Comparison of ENCODE assay signal across 11 mouse cellular contexts in genomic region chr16:96376342-96376741, GRCm38 (mm10).
DNase-seq lines count a peak whose midpoint lies in the region; ATAC-seq and TF ChIP-seq lines count a peak whose summit lies in the region.
"Had no signal": no experiment of that assay in that cellular context is flagged by ENCODE, and none has a peak within 500 bp of the region (broad histone marks: within the 10 kb centered on the region; RNA-seq: fewer than 3 reads in every experiment).

No protein-coding gene starts in this region.

- TF ChIP-seq EP300 in heart, postnatal 0 days (IDR thresholded peaks at IDR 0.05; ENCODE audit: low read depth), result no peak

- no peaks in the 10 kb centered on the region for H3K36me3 ChIP-seq in heart, postnatal 0 days (replicated peaks; ENCODE audit: control insufficient read depth, insufficient read depth, low read length)
- H3K36me3 ChIP-seq in kidney, adult 2 months (ENCODE audit: control insufficient read depth, insufficient read depth, low read length), result peaks cover 1% of the 10 kb centered on the region; the same call in 1 of the 2 replicates
- no peaks in the 10 kb centered on the region for H3K36me3 ChIP-seq in lung, embryonic 14.5 days (ENCODE audit: insufficient read depth)

- TF ChIP-seq POLR2A in kidney, adult 2 months (IDR thresholded peaks at IDR 0.05; ENCODE audit: low read depth, low read length), result no peak

- no peak overlapping the region for H3K4me3 ChIP-seq in heart, postnatal 0 days (ENCODE audit: low read depth, low read length)
- no peak overlapping the region for H3K4me3 ChIP-seq in kidney, adult 2 months (ENCODE audit: insufficient read depth, low read depth, low read length)
- no peak overlapping the region for H3K4me3 ChIP-seq in lung, embryonic 14.5 days (ENCODE audit: low read depth, low read length)

- no peak for ATAC-seq in heart, postnatal 0 days (ENCODE audit: insufficient read depth, low read depth)
- peak; percentile 86 for ATAC-seq in lung, embryonic 14.5 days (ENCODE audit: insufficient read depth)

- peak; percentile 13 for DNase-seq in heart, postnatal 0 days (ENCODE audit: low spot score)
- no peak for DNase-seq in heart, postnatal 25 days (ENCODE audit: low spot score)
- peak; percentile 26 for DNase-seq in adrenal gland, postnatal 25 days
- DNase-seq in kidney, adult 2 months, result peak; percentile 74
- peak; percentile 88 for DNase-seq in lung, embryonic 14.5 days
- no peak for DNase-seq in gastrocnemius, adult 18-20 months (ENCODE audit: low spot score)
- DNase-seq in testis, postnatal 10 days (ENCODE audit: low spot score), result no peak
- DNase-seq in testis, postnatal 14 days (ENCODE audit: low spot score), result no peak
- DNase-seq: retina, postnatal 1 day had no signal

- no peaks in the 10 kb centered on the region for H3K9me3 ChIP-seq in heart, postnatal 0 days (replicated peaks; ENCODE audit: control insufficient read depth, low read length)
- H3K9me3 ChIP-seq in lung, embryonic 14.5 days (ENCODE audit: low read depth, low read length), result no peaks in the 10 kb centered on the region

- H3K27me3 ChIP-seq in heart, postnatal 0 days (ENCODE audit: control insufficient read depth, insufficient read depth, low read length), result no peaks in the 10 kb centered on the region
- H3K27me3 ChIP-seq in kidney, adult 2 months (replicated peaks; ENCODE audit: control insufficient read depth, insufficient read depth, low read length), result no peaks in the 10 kb centered on the region
- H3K27me3 ChIP-seq in lung, embryonic 14.5 days (ENCODE audit: insufficient read depth, low read length), result no peaks in the 10 kb centered on the region
- H3K27me3 ChIP-seq: CH12.LX had no signal

- no peak overlapping the region for H3K9ac ChIP-seq in heart, postnatal 0 days (replicated peaks; ENCODE audit: low read depth, low read length)
- H3K9ac ChIP-seq in lung, embryonic 14.5 days, result no peak overlapping the region

- H3K4me1 ChIP-seq in heart, postnatal 0 days (ENCODE audit: control insufficient read depth, insufficient read depth), result no peaks in the 10 kb centered on the region
- H3K4me1 ChIP-seq in kidney, adult 2 months (ENCODE audit: control insufficient read depth, insufficient read depth, low read length), result peaks cover 4% of the 10 kb centered on the region; the same call in 1 of the 2 replicates
- H3K4me1 ChIP-seq in lung, embryonic 14.5 days (ENCODE audit: insufficient read depth), result no peaks in the 10 kb centered on the region

- 26% methylated on average over 7 of the region's 7 CpGs for WGBS in heart, postnatal 0 days
- 6% methylated on average over 7 of the region's 7 CpGs for WGBS in kidney, adult 2 months
- WGBS in lung, embryonic 14.5 days, result 9% methylated on average over 7 of the region's 7 CpGs

- no peak overlapping the region for H3K27ac ChIP-seq in heart, postnatal 0 days (ENCODE audit: low read depth)
- no peak overlapping the region for H3K27ac ChIP-seq in kidney, adult 2 months (ENCODE audit: insufficient read depth, low read depth, low read length)
- H3K27ac ChIP-seq in lung, embryonic 14.5 days (ENCODE audit: low read depth), result 0 out of 2 replicates have a peak overlapping the region, but pooled peaks have one; percentile 24
- H3K27ac ChIP-seq: macrophage had no signal

- TF ChIP-seq CTCF in heart, postnatal 0 days (IDR thresholded peaks at IDR 0.05; ENCODE audit: low read depth), result no peak
- no peak for TF ChIP-seq CTCF in kidney, adult 2 months (conservative IDR thresholded peaks at IDR 0.05; ENCODE audit: insufficient read depth, insufficient read length, low read depth, low read length)
- no peak for TF ChIP-seq CTCF in lung, embryonic 14.5 days (IDR thresholded peaks at IDR 0.05; ENCODE audit: low read depth)

- H3K4me2 ChIP-seq in heart, postnatal 0 days (ENCODE audit: low read depth, low read length), result no peak overlapping the region
- no peak overlapping the region for H3K4me2 ChIP-seq in lung, embryonic 14.5 days

- intact Hi-C loops in heart, postnatal 25 days (cut with DNase I), result no loop called here

Comparison
In these comparisons a context has a peak if more than half of its experiments do, and no peak if none do; other contexts are left out.
1. DNase-seq: peak in heart, postnatal 0 days (single experiment), adrenal gland, postnatal 25 days (single experiment), kidney, adult 2 months (single experiment) and lung, embryonic 14.5 days (single experiment); none in heart, postnatal 25 days (single experiment), gastrocnemius, adult 18-20 months (single experiment), testis, postnatal 10 days (single experiment) and testis, postnatal 14 days (single experiment).